Mouse (Mus musculus) testis, adult 2 months (tissue): ENCODE results near the gene Slc25a15. TPM values are rescaled to one million over a fixed set of nuclear protein-coding genes. Genes with fewer than 3 reads are reported as not detected.

Experiments
- H3K27ac ChIP-seq: fragments of 200-500 bp; 2 replicates; pipeline ENCODE4 v1.5.1; 2012; ENCODE audit warnings: low read depth, low read length; ENCODE audit not compliant: control insufficient read depth, insufficient read depth
- H3K27me3 ChIP-seq: fragments of 200-500 bp; 2 replicates; pipeline ENCODE4 v1.6.1; 2012; ENCODE audit warnings: mild to moderate bottlenecking, low read length, moderate library complexity; ENCODE audit not compliant: control insufficient read depth, insufficient read depth
- H3K36me3 ChIP-seq: fragments of 200-500 bp; 2 replicates; pipeline ENCODE4 v1.6.1; 2012; ENCODE audit warnings: mild to moderate bottlenecking, low read length; ENCODE audit not compliant: control insufficient read depth, insufficient read depth
- H3K4me1 ChIP-seq: fragments of 200-500 bp; 2 replicates; pipeline ENCODE4 v1.6.1; 2012; ENCODE audit warnings: low read length; ENCODE audit not compliant: control insufficient read depth, insufficient read depth
- H3K4me3 ChIP-seq: fragments of 200-500 bp; 2 replicates; pipeline ENCODE4 v1.5.1; 2012; ENCODE audit warnings: low read depth, mild to moderate bottlenecking, low read length, moderate library complexity, mixed read lengths; ENCODE audit not compliant: control insufficient read depth
- CTCF ChIP-seq: fragments of 200-500 bp; IDR thresholded peaks from 2 replicates; pipeline ENCODE4 v1.5.1; 2012; ENCODE audit warnings: low read depth, mild to moderate bottlenecking, inconsistent platforms, low read length, moderate library complexity; ENCODE audit not compliant: control insufficient read depth, insufficient read depth, insufficient replicate concordance
- POLR2A ChIP-seq: fragments of 200-500 bp; IDR thresholded peaks from 2 replicates; pipeline ENCODE4 v1.6.1; 2012; ENCODE audit warnings: low read depth, mild to moderate bottlenecking, inconsistent platforms, low read length, moderate library complexity; ENCODE audit not compliant: control insufficient read depth
- polyA plus RNA-seq: library from polyadenylated mRNA; depleted of rRNA; stranded (reverse); fragments of >200 nt; gene quantifications from 2 replicates; pipeline ENCODE4 v1.2.3, GENCODE M21; 2012; rRNA removed

Slc25a15 gene
- polyA plus RNA-seq, 1 experiment = 0.43 TPM

GRCm38 (mm10) chr8:22380934-22381333 is 17.5 kb downstream of the Slc25a15 start:
- Histone ChIP-seq H3K27me3 (no peaks in the 10 kb centered on the region), H3K4me1 (peaks cover 2% of the 10 kb centered on the region; the same call in 1 of the 2 replicates), H3K36me3 (no peaks in the 10 kb centered on the region), H3K4me3 (no peak overlapping the region), H3K27ac (no peak overlapping the region)
- no peak for TF ChIP-seq POLR2A
- no peak for TF ChIP-seq CTCF

DNA sequence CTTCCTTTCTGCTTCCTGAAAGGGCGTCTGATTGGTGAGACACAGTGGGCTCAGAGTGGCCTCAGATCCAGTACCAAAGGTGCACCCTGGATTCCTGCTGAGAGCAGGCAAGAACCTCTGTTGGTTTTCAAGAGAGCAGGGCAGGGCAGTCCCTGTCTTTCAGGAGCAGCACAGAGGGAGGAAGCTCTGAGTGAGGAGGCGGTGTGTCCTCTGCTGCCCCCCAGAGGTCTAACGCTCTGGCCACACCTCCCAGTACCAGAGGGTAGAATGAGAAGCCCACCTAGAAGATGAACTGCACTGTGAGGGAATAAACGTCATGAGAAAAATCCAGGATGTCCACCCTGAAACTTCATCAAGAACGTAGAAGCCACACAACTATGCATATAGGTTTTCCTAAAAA is 21.5 kb downstream of the Slc25a15 start:
- H3K36me3 ChIP-seq = no peaks in the 10 kb centered on the region
- no peaks in the 10 kb centered on the region for H3K27me3 ChIP-seq
- H3K27ac ChIP-seq = no peak overlapping the region
- H3K4me3 ChIP-seq = no peak overlapping the region
- TF ChIP-seq POLR2A (no peak), CTCF (peak; percentile 30; the same call in 1 of the 2 replicates)
- no peaks in the 10 kb centered on the region for H3K4me1 ChIP-seq

DNA sequence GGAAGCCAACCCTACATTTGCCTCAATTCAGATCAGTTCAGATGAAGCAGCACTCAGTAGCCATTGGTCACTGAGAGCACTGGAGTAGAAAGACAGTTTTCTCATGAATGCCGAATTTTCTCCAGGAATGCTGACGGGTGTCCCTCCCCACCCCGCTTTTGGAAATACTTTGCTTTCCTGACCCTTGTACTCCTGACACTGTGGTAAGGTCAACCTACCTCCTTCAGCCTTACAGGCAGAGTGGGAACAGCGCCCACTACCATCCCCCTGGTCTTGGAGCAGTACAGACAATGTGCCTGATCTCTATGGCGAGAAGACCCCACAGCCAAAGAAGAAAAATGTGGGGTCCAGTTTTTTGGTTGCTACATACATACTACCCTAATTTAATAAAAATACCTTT is 22.1 kb downstream of the Slc25a15 start:
- H3K4me3 ChIP-seq = no peak overlapping the region
- TF ChIP-seq CTCF = no peak
- TF ChIP-seq POLR2A = no peak
- H3K4me1 ChIP-seq = no peaks in the 10 kb centered on the region
- H3K36me3 ChIP-seq = no peaks in the 10 kb centered on the region
- no peak overlapping the region for H3K27ac ChIP-seq
- no peaks in the 10 kb centered on the region for H3K27me3 ChIP-seq

- Histone ChIP-seq H3K36me3 (no peaks in the 10 kb centered on the region), H3K27ac (no peak overlapping the region), H3K4me3 (no peak overlapping the region), H3K4me1 (no peaks in the 10 kb centered on the region), H3K27me3 (no peaks in the 10 kb centered on the region)
- TF ChIP-seq POLR2A (no peak), CTCF (no peak)
Measured at GRCm38 (mm10) chr8:22359882-22360281, 38.5 kb downstream of the Slc25a15 start.

DNA sequence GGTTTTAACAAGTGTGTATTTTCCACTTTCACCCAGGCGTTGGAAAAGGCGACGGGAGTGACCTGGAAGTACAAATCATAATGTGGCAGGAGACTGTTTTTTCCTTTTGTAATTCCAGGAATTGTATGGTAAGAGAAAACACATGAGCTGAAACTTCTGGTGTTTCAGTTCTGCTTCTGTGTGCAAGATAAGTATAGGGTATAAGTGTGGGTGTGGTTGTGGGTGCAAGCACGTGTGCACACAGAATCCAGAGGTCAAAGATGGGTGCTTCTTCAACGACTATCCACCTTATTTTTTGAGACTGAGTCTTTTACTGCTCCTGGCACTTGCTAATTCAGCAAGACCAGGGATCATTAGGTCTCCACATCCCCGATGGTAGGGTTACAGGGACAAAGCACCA is 39.0 kb downstream of the Slc25a15 start:
- TF ChIP-seq CTCF = no peak
- TF ChIP-seq POLR2A = no peak
- no peaks in the 10 kb centered on the region for H3K36me3 ChIP-seq
- no peak overlapping the region for H3K27ac ChIP-seq
- H3K4me3 ChIP-seq = no peak overlapping the region
- no peaks in the 10 kb centered on the region for H3K27me3 ChIP-seq
- H3K4me1 ChIP-seq = no peaks in the 10 kb centered on the region

DNA sequence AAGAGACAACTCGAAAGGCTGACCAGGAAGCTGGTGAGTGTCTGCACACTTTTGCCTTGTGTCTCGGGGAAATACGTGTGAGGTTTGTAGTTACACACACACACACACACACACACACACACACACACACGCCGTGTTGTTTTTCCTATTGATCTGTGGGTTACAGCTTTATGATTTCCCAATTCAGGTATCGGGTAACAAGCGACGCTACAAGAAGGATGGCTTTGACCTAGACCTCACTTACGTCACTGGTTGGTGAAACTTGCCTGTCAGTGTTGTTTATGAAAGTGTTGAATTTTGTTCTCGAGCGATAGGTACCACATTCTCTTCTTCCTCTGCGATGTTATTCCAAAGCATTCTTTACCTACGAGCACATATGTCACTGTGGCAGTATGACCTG is 63.0 kb downstream of the Slc25a15 start:
- H3K4me3 ChIP-seq = no peak overlapping the region
- H3K27ac ChIP-seq = no peak overlapping the region
- TF ChIP-seq CTCF = no peak
- TF ChIP-seq POLR2A = no peak
- H3K36me3 ChIP-seq = no peaks in the 10 kb centered on the region
- H3K27me3 ChIP-seq = no peaks in the 10 kb centered on the region
- H3K4me1 ChIP-seq = no peaks in the 10 kb centered on the region

Other genes starting within 250 kb of the Slc25a15 start
- gene Nek3, start 232.2 kb downstream of the Slc25a15 start, polyA plus RNA-seq = 0.96 and 1.0 TPM in 2 replicates
- 6.6 and 6.7 TPM in 2 replicates for gene Ckap2, start 212.8 kb downstream of the Slc25a15 start, polyA plus RNA-seq
- gene Vps36, start 205.8 kb downstream of the Slc25a15 start, polyA plus RNA-seq = 24.5 and 25.2 TPM in 2 replicates
- 2.0 and 2.7 TPM in 2 replicates for gene Thsd1, start 171.3 kb downstream of the Slc25a15 start, polyA plus RNA-seq
- 3.6 and 5.3 TPM in 2 replicates for gene Tpte, start 115.2 kb downstream of the Slc25a15 start, polyA plus RNA-seq
- gene Mrps31, start 12.8 kb upstream of the Slc25a15 start, polyA plus RNA-seq = 7.6 and 8.0 TPM in 2 replicates